Mouse (Mus musculus): Measurements from ENCODE around the gene Hist1h4b.
"Not testable (repeated sequence)": the region's sequence is repeated elsewhere in the genome, so short reads cannot be mapped to it uniquely, and the experiment has no call there.

The Hist1h4b gene

DNA sequence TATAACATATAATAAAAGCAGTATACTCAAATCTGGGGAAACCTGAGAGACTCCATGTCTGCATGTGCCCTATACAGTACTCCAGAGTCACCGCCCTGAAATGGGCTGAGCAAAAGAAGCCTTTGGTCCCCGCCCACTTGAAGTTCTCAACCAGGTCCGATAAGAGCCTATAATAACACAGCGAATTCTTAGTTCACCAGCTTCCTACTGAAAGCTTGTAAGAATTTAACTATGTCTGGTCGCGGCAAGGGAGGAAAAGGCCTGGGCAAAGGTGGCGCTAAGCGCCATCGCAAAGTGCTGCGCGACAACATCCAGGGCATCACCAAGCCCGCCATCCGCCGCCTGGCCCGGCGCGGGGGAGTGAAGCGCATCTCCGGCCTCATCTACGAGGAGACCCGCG lies at the start of gene Hist1h4b:
Gene Hist1h4b (plus strand): TSS at position 224 of the 400 bp plus-strand sequence.
- DNase-seq, result peak; percentile 85 to 92

DNA sequence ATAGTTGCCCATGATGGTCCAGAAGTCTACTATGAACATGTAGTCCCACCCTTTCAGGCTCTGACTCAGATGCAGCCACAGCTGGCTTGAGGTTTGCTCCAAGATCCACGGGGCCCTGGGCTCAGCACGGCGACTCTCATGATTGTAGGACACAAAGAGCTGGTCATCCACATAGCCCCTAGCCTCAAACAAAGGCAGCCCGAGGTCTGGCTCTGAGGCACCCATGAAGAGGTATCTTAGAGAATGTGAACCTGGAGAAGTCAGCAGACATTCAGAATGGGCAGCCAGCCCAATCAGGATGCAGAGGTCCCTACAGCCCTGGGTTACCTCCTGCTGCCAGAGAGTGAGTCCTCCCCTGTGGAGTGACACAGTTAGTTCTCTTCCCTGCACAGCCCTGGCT lies 48.8 kb upstream of the Hist1h4b start:
- DNase-seq, result no peak

DNA sequence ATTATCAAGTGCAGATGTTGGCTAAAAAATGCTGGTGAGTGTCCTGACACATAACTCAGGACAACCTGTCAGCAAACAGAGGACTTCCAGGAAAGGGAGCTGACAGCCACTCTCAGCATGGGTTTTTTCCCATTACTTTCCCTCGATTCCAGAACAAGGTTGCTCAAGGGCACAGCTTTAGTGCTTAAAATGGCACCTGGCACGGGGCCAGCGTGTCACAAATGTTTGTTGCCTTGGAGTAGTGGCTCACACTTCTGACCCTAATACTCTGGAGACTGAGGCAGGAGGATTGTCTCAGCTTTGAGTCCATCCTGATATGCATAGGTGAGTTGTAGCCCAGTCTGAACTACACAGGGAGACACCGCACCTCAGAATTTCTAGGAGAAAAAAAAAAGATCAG lies 48.2 kb upstream of the Hist1h4b start:
- no peak for DNase-seq

DNA sequence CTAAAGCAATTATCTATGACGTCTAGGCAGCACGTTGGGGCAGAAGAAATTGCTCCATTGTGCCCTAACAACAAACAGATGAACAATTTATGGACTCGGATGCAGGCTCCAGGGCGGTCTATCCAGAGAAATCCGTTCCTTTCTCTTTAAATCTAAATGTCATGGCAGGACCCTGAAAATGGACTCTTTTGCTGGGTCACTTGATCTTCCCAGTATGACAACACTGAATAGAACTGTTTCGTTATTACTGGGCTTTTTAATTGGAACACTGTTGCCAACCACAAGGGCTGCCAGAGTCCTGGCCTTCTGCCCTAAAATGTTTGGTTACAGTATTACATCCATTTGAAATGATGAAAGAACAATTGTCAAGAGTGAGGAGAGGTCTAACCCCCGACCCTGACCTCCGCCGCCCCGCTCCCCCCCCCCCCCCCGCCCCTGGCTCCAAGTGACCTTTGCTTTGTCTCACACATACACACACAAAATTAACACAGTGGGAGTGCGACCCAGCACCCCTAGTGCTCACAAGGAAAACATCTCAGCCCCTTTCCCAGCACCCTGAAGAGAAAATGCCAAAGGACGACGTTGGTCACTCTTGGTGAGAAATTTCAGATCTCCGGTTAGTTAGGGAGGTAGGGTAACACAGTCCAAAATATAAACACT lies 47.0 kb upstream of the Hist1h4b start:
- DNase-seq, result no peak

DNA sequence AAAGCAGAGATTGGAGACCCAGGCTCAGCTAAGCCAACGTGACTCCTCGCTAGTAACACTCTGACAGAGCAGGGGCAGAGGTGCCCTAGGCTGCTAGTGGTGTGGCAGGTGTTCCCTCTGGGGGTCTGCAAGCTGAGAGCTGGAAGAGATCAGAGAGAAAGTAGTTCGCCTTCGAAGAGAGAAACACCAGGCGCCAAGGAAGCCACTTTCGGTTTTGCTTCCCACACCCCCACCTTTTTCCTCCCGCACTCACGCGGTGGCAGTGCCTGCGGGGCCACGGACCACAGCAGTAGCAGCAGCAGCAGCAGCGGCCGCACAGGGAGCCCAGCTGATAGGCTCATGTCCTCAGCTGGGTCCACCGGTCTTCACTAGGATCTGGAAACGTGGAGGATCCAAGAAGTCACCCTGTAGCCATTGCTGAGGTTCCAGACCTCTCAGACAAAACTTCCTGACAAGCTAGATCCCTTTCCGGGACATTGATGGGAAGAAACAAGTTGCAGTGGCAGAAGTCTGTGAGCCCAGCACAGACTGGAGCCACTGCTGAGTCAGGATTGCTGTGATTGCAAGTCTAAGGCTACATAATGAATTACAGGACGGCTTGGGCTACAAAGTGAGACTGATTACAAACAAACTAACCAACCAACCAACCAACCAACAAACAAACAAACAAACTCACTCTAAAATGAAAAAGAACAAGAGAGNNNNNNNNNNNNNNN lies 46.3 kb upstream of the Hist1h4b start, which contains the start of gene Hfe:
Gene Hfe (minus strand): TSS at position 481 of the 716 bp plus-strand sequence.
- DNase-seq, result peak; percentile 65 to 69

GRCm38 (mm10) chr13:23716261-23717042 lies 40.4 kb upstream of the Hist1h4b start:
- DNase-seq, result no peak

GRCm38 (mm10) chr13:23717176-23717575 lies 39.6 kb upstream of the Hist1h4b start:
- no peak for DNase-seq

DNA sequence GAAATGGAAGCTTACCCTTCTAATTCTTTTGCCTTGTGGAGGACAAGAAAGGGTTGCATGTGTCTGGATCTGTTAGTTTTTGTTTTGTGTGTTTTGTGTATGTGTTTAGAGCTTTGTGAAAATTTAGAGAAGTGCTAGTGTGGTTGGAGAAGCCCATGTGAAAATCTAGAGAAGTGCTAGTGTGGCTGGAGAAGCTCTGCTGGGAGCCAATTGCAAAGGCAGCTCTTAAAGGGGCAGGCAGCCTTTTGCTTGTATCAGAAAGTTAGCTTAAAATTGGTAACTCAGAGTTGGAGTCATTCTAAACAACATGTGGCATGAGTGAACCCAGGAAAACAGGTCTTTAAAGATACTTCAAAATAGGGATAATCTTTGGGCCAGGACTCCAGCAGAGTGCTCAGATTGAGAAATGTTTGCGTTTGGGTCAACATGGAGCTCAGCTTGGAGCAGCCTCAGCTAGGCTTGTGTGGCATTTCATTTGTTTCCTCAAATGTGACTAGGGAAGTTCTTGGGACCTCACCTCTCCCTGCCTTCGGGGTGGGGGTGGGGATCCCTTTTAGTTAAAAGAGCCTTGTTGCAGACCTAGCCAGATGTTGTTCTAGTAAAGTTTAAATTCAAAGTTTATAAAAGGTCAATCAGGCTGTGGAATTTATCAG lies 39.1 kb upstream of the Hist1h4b start:
- not testable (repeated sequence) for DNase-seq

GRCm38 (mm10) chr13:23724239-23724638 lies 32.6 kb upstream of the Hist1h4b start:
- no peak for DNase-seq

DNA sequence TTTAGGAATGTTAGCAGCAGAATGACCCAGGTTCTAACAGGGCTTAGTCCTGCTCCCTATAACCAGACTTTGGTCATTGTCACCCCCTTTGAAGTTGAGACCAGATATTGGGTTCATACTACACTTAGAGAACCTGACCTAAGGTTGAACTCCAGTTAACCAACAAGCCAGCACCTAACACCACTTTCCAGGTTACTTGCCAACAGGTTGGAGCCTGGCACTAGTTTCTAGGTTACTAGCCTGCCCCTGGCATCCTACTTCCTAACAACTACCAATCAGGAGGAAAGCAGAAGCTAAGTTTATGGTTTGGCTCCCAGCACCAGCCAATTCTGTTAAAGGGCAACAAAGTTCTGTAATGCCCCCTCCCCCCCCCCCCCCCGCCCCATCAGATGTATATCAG lies 31.6 kb upstream of the Hist1h4b start:
- DNase-seq, result no peak

GRCm38 (mm10) chr13:23728472-23729191 lies 28.2 kb upstream of the Hist1h4b start:
- no peak for DNase-seq

GRCm38 (mm10) chr13:23729192-23729525 lies 27.7 kb upstream of the Hist1h4b start:
- DNase-seq, result no peak

- DNase-seq, result no peak
Measured at GRCm38 (mm10) chr13:23729706-23730105, 27.1 kb upstream of the Hist1h4b start.

DNA sequence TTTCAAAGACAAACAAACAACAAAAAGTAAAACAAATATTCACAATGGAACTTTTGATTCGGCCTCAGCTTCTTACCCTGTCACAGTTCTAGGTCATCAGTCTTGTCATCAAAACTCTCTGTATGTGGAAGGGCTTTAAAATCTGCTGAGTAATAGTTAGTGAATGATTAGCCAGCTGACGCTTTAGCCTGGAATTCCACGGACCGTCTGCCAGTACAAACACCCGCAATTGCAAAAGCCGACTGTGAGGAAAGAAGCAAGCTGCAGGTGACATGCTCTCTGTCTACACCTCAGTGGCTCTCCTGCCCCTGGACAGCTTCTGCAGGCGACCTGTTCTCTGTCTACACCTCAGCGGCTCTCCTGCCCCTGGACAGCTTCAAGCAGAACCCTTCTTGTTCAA lies 26.3 kb upstream of the Hist1h4b start:
- DNase-seq, result peak in 1 of 2 experiments; percentile 52

DNA sequence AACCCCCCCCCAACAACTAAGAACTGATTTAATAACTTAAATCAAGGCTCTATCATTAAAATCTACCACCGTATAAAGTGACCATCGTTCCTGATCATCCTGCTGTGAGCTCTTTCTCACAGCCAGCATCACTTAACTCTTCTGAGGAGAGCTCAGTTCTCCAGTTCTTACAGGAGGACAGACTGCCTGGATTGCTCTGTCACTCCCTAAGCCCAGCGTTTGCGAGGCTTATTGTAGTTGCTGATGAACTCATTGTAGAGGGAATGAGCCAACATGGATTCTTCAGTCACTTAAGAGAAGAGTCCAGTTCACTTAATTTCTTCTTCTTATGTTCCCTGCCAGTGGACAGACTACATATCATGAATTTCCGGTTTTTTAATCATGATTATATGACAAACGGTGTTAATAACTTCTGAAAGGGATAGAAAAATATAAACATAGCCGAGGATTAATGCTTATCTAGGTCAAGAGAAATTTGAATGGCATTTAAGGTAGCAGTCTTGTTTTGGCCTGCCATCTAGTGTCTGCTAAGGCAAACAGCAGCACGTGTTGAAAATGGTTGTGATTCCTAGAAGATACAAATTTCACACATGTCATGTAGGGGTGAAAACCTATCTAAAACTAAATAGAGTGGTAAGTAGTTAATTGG lies 24.5 kb upstream of the Hist1h4b start:
- DNase-seq, result peak in 1 of 2 experiments; percentile 60

GRCm38 (mm10) chr13:23737091-23737490 lies 19.7 kb upstream of the Hist1h4b start:
- DNase-seq, result no peak

GRCm38 (mm10) chr13:23738041-23738440 lies 18.8 kb upstream of the Hist1h4b start:
- no peak for DNase-seq

DNA sequence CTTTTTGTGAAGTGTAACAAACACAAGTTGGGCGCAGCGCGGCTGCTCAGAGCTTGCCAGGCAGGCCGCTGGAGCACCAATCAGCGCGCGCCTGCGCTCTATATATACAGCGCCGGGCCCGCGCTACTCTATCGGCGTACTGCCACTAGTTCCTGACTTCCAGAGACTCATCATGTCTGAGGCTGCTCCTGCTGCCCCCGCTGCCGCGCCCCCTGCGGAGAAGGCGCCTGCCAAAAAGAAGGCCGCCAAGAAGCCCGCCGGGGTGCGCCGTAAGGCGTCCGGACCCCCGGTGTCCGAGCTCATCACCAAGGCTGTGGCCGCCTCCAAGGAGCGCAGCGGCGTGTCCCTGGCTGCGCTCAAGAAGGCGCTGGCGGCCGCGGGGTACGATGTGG lies 18.1 kb upstream of the Hist1h4b start, which contains the start of gene Hist1h1c:
Gene Hist1h1c (plus strand): TSS at position 132 of the 392 bp plus-strand sequence.
- DNase-seq, result peak; percentile 95 to 96

DNA sequence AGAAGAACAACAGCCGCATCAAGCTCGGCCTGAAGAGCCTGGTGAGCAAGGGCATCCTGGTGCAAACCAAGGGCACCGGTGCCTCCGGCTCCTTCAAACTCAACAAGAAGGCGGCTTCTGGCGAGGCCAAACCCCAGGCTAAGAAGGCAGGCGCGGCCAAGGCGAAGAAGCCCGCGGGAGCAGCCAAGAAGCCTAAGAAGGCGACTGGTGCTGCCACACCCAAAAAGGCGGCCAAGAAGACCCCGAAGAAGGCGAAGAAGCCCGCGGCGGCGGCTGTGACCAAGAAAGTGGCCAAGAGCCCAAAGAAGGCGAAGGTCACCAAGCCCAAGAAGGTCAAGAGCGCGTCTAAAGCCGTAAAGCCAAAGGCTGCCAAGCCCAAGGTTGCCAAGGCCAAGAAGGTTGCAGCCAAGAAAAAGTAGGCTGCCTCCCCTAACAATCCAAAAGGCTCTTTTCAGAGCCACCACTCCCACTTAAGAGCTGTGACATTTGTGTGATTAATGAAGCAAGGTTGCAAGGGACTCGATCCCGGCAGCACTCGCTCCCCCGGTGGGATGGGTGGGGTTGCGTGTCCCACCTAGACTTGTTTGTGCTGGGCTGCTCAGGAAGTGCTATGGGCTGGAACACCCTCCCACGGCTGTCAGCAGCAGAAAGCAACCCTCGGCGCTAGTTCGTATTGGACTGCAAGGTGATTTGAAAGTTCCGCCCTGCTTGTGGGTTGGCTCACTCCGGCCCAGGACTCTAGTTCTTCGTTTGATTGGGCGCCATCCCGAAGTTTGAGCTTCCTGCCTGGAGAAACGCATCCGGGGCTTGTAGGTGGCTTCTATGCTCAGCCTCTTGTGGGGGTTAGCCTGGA lies 17.5 kb upstream of the Hist1h4b start:
- DNase-seq, result peak; percentile 93 to 95

DNA sequence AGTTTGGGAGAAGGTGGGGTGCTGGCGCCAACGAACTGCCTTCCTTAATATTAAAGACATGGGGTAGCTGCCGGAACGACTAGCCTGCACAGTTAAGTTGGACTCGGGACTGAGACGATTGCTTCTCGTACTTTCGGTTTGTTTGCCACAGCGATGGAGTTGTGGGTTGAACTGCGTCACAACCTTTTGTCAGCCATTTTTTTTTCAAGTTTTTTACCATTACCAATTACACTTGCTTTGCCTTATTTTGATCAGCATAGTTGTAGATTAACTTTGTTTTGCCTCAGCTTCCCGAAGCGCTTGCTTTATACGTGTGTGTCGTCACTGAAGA lies 16.9 kb upstream of the Hist1h4b start:
- no peak for DNase-seq

DNA sequence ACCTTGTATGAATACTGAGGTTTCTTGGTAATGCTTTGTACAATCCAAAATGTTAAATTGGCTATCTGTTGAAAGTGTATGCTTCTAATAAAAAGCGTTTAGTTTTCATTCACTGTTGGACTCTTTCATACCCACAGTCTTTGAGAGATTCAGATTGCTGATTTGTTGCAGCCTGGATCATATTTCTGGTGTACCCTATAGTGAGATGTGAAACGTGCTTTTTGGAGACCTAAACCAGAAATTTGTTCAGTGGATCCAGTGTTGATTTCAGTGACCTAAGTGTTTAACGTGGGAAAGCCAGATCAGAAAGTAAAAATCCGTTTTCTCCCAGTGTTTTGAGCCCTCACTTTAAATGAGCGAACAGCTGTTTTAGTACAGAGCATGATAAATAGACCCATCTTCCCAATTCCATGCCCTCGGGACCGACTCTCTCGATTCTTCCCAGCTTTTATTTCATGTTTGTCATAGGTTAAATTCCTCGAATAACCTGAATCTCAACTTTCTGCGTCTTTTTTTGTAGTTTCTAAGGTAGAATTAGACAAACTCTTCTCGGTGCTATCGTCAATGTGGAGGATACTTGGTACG lies 16.5 kb upstream of the Hist1h4b start:
- no peak for DNase-seq
